Mouse (Mus musculus) kidney, adult 2 months (tissue): ENCODE results near the gene Ppp2r5c.

Source experiments
- CTCF ChIP-seq: fragments of 200-500 bp; conservative IDR thresholded peaks from 2 replicates; pipeline ENCODE4 v1.5.1; 2011; ENCODE audit warnings: low read depth, mild to moderate bottlenecking, control low read depth, low read length, moderate library complexity, mixed read lengths; ENCODE audit not compliant: insufficient read depth, insufficient read length
- POLR2A ChIP-seq: fragments of 200-500 bp; IDR thresholded peaks from one replicate; pipeline ENCODE4 v1.6.1; 2011; ENCODE audit warnings: low read depth, low read length, control low read depth

GRCm38 (mm10) chr12:110416244-110416643 is 30.7 kb upstream of the Ppp2r5c start:
- TF ChIP-seq CTCF (peak; percentile 39; the same call in 1 of the 2 replicates), POLR2A (no peak)
